Mouse (Mus musculus): Measurements from ENCODE around the gene Agbl1.

DNA sequence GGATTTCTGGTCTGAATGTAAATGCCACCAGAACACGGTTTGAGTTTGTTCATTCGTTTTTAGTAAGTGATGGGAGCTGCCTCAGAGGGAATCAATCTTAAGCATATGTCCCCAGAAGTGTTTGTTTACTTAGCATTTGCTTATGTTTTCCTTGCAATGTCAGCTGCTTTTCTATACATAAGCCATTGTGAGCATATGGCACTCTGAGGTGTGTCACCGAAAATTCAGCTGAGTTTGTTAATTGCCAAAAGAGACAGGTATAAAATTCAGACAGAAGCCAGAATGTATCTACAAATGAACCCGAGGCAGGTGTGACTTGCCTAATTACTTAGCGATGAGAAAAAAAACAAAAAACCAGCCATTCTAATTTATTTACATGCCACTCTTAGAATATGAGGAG, 257.8 kb downstream of the Agbl1 start:
- TF ChIP-seq EP300 (optimal IDR thresholded peaks at IDR 0.05) (no peak), CTCF (IDR thresholded peaks at IDR 0.05; ENCODE audit: low read depth) (no peak)
